Mouse (Mus musculus) bone marrow, adult 2 months (tissue): ENCODE data around the gene Spata46.

ENCODE experiments used
- CTCF ChIP-seq: fragments of 200-500 bp; IDR thresholded peaks from 2 replicates; pipeline ENCODE4 v1.5.1; 2011; ENCODE audit warnings: low read length, control low read depth; ENCODE audit not compliant: control insufficient read depth, insufficient read depth
- POLR2A ChIP-seq: fragments of 200-500 bp; IDR thresholded peaks from 2 replicates; pipeline ENCODE4 v1.6.1; 2011; ENCODE audit warnings: low read depth, mild to moderate bottlenecking, control low read depth, low read length, borderline replicate concordance; ENCODE audit not compliant: control insufficient read depth

DNA sequence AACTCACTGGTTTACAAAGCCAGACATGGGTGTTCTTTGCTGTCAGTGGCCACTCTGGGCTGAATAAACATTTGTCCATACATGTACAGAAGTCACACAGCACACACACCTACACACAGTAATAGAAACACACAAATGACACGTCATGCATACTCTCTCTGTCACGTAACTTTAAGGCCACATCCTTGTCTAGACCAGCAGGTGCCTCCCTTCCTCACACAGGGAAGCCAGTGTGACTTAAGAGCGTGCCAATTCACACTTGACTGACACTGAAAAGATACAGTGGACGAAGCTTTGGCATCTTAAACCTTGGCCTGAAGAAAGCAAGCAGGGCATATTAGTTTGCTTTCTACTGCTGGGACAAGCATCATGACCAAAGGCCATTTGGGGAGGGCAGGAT is 24.2 kb downstream of the Spata46 start:
- no peak for TF ChIP-seq POLR2A
- no peak for TF ChIP-seq CTCF
